Mouse (Mus musculus): ENCODE data around the gene Nrip1.

Gene Nrip1

GRCm38 (mm10) chr16:76316940-76317822 lies 56.4 kb downstream of the Nrip1 start:
- DNase-seq (ENCODE audit: low read depth, low spot score): no peak

GRCm38 (mm10) chr16:76315642-76316041 lies 58.0 kb downstream of the Nrip1 start:
- DNase-seq (ENCODE audit: low read depth, low spot score): no peak

- no peak for DNase-seq (ENCODE audit: low read depth, low spot score)
Measured at GRCm38 (mm10) chr16:76314013-76314950, 59.3 kb downstream of the Nrip1 start.

GRCm38 (mm10) chr16:76312887-76313420 lies 60.7 kb downstream of the Nrip1 start:
- no peak for DNase-seq (ENCODE audit: low read depth, low spot score)

GRCm38 (mm10) chr16:76310791-76311190 lies 62.8 kb downstream of the Nrip1 start:
- DNase-seq (ENCODE audit: low read depth, low spot score): no peak

- no peak for DNase-seq (ENCODE audit: low read depth, low spot score)
Measured at GRCm38 (mm10) chr16:76310286-76310685, 63.3 kb downstream of the Nrip1 start.

GRCm38 (mm10) chr16:76309280-76309679 lies 64.3 kb downstream of the Nrip1 start:
- DNase-seq (ENCODE audit: low read depth, low spot score): no peak

GRCm38 (mm10) chr16:76307039-76307438 lies 66.6 kb downstream of the Nrip1 start:
- DNase-seq (ENCODE audit: low read depth, low spot score): no peak

- DNase-seq (ENCODE audit: low read depth, low spot score): no peak
Measured at GRCm38 (mm10) chr16:76306446-76306845, 67.2 kb downstream of the Nrip1 start.

- no peak for DNase-seq (ENCODE audit: low read depth, low spot score)
Measured at GRCm38 (mm10) chr16:76303436-76303835, 70.2 kb downstream of the Nrip1 start.

GRCm38 (mm10) chr16:76301728-76302050 lies 71.9 kb downstream of the Nrip1 start:
- no peak for DNase-seq (ENCODE audit: low read depth, low spot score)

- no peak for DNase-seq (ENCODE audit: low read depth, low spot score)
Measured at GRCm38 (mm10) chr16:76301037-76301727, 72.4 kb downstream of the Nrip1 start.

GRCm38 (mm10) chr16:76300452-76300851 lies 73.2 kb downstream of the Nrip1 start:
- DNase-seq (ENCODE audit: low read depth, low spot score): no peak

GRCm38 (mm10) chr16:76299511-76299910 lies 74.1 kb downstream of the Nrip1 start:
- no peak for DNase-seq (ENCODE audit: low read depth, low spot score)

- no peak for DNase-seq (ENCODE audit: low read depth, low spot score)
Measured at GRCm38 (mm10) chr16:76295322-76295721, 78.3 kb downstream of the Nrip1 start.

GRCm38 (mm10) chr16:76294550-76294949 lies 79.1 kb downstream of the Nrip1 start:
- DNase-seq (ENCODE audit: low read depth, low spot score): no peak

- DNase-seq (ENCODE audit: low read depth, low spot score): no peak
Measured at GRCm38 (mm10) chr16:76293765-76294463, 79.7 kb downstream of the Nrip1 start.

- DNase-seq (ENCODE audit: low read depth, low spot score): no peak
Measured at GRCm38 (mm10) chr16:76293176-76293575, 80.5 kb downstream of the Nrip1 start.

GRCm38 (mm10) chr16:76292656-76293055 lies 81.0 kb downstream of the Nrip1 start:
- no peak for DNase-seq (ENCODE audit: low read depth, low spot score)

- no peak for DNase-seq (ENCODE audit: low read depth, low spot score)
Measured at GRCm38 (mm10) chr16:76291366-76291765, 82.3 kb downstream of the Nrip1 start.

GRCm38 (mm10) chr16:76289495-76289894 lies 84.1 kb downstream of the Nrip1 start:
- DNase-seq (ENCODE audit: low read depth, low spot score): no peak

Measured in skeletal muscle tissue, adult 2 months (tissue).